Mouse (Mus musculus) skeletal muscle tissue, adult 2 months (tissue): ENCODE measurements at regions not wholly inside any gene's neighbourhood (a gene's known extent, or its start where the extent isn't known, plus 50 kb on each side); places are given as distances from the start of the nearest gene placed in this dataset.

Source experiments
- DNase-seq: peaks from one replicate; pipeline ENCODE4 v3.0.0-alpha.2; 2012; ENCODE audit warnings: low read depth, low spot score

- no peak for DNase-seq
These were observed 131.8 kb downstream of the Tshz3 start for GRCm38 (mm10) chr7:36829710-36830109.

- no peak for DNase-seq
These were observed 132.2 kb downstream of the Tshz3 start for GRCm38 (mm10) chr7:36830155-36830554.

- no peak for DNase-seq
These were observed 150.4 kb downstream of the Tshz3 start for GRCm38 (mm10) chr7:36848279-36848678.

GRCm38 (mm10) chr7:36851275-36851889 is 153.5 kb downstream of the Tshz3 start:
- DNase-seq = no peak

GRCm38 (mm10) chr7:36854308-36854707 is 156.4 kb downstream of the Tshz3 start:
- DNase-seq = no peak

GRCm38 (mm10) chr7:36859428-36859827 is 161.5 kb downstream of the Tshz3 start:
- no peak for DNase-seq

GRCm38 (mm10) chr7:36862481-36862880 is 164.6 kb downstream of the Tshz3 start:
- no peak for DNase-seq

- no peak for DNase-seq
These were observed 165.8 kb downstream of the Tshz3 start for GRCm38 (mm10) chr7:36863745-36864144.

GRCm38 (mm10) chr7:36864675-36865074 is 166.8 kb downstream of the Tshz3 start:
- DNase-seq = no peak

- no peak for DNase-seq
These were observed 168.7 kb downstream of the Tshz3 start for GRCm38 (mm10) chr7:36866602-36867001.

- DNase-seq = no peak
These were observed 176.1 kb downstream of the Tshz3 start for GRCm38 (mm10) chr7:36874004-36874403.

GRCm38 (mm10) chr7:36877686-36878085 is 179.8 kb downstream of the Tshz3 start:
- no peak for DNase-seq

- DNase-seq = no peak
These were observed 195.0 kb downstream of the Tshz3 start for GRCm38 (mm10) chr7:36892776-36893500.

- DNase-seq = no peak
These were observed 198.4 kb downstream of the Tshz3 start for GRCm38 (mm10) chr7:36896339-36896738.

GRCm38 (mm10) chr7:36901537-36901936 is 203.6 kb downstream of the Tshz3 start:
- DNase-seq = no peak

- DNase-seq = no peak
These were observed 215.4 kb downstream of the Tshz3 start for GRCm38 (mm10) chr7:36913304-36913703.

- DNase-seq = no peak
These were observed 216.3 kb downstream of the Tshz3 start for GRCm38 (mm10) chr7:36914261-36914660.

- DNase-seq = no peak
These were observed 217.3 kb downstream of the Tshz3 start for GRCm38 (mm10) chr7:36915171-36915570.

GRCm38 (mm10) chr7:36917011-36917410 is 219.1 kb downstream of the Tshz3 start:
- no peak for DNase-seq

GRCm38 (mm10) chr7:36919413-36919812 is 221.5 kb downstream of the Tshz3 start:
- DNase-seq = no peak

- no peak for DNase-seq
These were observed 223.1 kb downstream of the Tshz3 start for GRCm38 (mm10) chr7:36921003-36921402.

GRCm38 (mm10) chr7:36933490-36933889 is 235.6 kb downstream of the Tshz3 start:
- DNase-seq = no peak

GRCm38 (mm10) chr7:36934792-36935555 is 237.1 kb downstream of the Tshz3 start:
- DNase-seq = no peak
